Mouse (Mus musculus) bone marrow, adult 2 months (tissue): ENCODE data around the gene Cabp2.

ENCODE experiments used
- CTCF ChIP-seq: fragments of 200-500 bp; IDR thresholded peaks from 2 replicates; pipeline ENCODE4 v1.5.1; 2011; ENCODE audit warnings: low read length, control low read depth; ENCODE audit not compliant: control insufficient read depth, insufficient read depth
- POLR2A ChIP-seq: fragments of 200-500 bp; IDR thresholded peaks from 2 replicates; pipeline ENCODE4 v1.6.1; 2011; ENCODE audit warnings: low read depth, mild to moderate bottlenecking, control low read depth, low read length, borderline replicate concordance; ENCODE audit not compliant: control insufficient read depth

- TF ChIP-seq POLR2A (peak; percentile 39; the same call in 1 of the 2 replicates), CTCF (no peak)
Observed at GRCm38 (mm10) chr19:4131075-4131474, 49.7 kb downstream of the Cabp2 start.
